Mouse (Mus musculus) cerebellum, postnatal 25 days (tissue): ENCODE measurements around the gene 0610040J01Rik.
"Not testable (repeated sequence)": the region's sequence is repeated elsewhere in the genome, so short reads cannot be mapped to it uniquely, and the experiment has no call there.

Source experiments
- DNase-seq, 2 experiments: peaks; one replicate each; pipeline ENCODE4 v3.0.0; 2021; ENCODE audit warnings: mixed read lengths in 2 of 2

Gene 0610040J01Rik

GRCm38 (mm10) chr5:63831054-63831453, 18.9 kb downstream of the 0610040J01Rik start:
- DNase-seq, result no peak

- DNase-seq, result no peak
These were observed 21.8 kb downstream of the 0610040J01Rik start for GRCm38 (mm10) chr5:63833955-63834354.

- DNase-seq, result no peak
These were observed 22.3 kb downstream of the 0610040J01Rik start for GRCm38 (mm10) chr5:63834435-63834834.

GRCm38 (mm10) chr5:63837115-63837514, 25.0 kb downstream of the 0610040J01Rik start:
- no peak for DNase-seq

- DNase-seq, result no peak
These were observed 25.7 kb downstream of the 0610040J01Rik start for GRCm38 (mm10) chr5:63837851-63838250.

GRCm38 (mm10) chr5:63839801-63840416, 27.7 kb downstream of the 0610040J01Rik start:
- no peak for DNase-seq

GRCm38 (mm10) chr5:63847080-63847479, 34.9 kb downstream of the 0610040J01Rik start:
- DNase-seq, result no peak

GRCm38 (mm10) chr5:63847541-63848226, 35.5 kb downstream of the 0610040J01Rik start:
- DNase-seq, result no peak

GRCm38 (mm10) chr5:63858901-63859300, 46.7 kb downstream of the 0610040J01Rik start:
- DNase-seq, result no peak

- DNase-seq, result no peak
These were observed 55.3 kb downstream of the 0610040J01Rik start for GRCm38 (mm10) chr5:63867421-63867820.

GRCm38 (mm10) chr5:63872176-63872932, 60.2 kb downstream of the 0610040J01Rik start:
- DNase-seq, result peak in 1 of 2 experiments; percentile 15

GRCm38 (mm10) chr5:63874880-63875279, 62.7 kb downstream of the 0610040J01Rik start:
- DNase-seq, result no peak

GRCm38 (mm10) chr5:63876081-63876480, 63.9 kb downstream of the 0610040J01Rik start:
- no peak for DNase-seq

GRCm38 (mm10) chr5:63879026-63879425, 66.9 kb downstream of the 0610040J01Rik start:
- no peak for DNase-seq

- no peak for DNase-seq
These were observed 74.1 kb downstream of the 0610040J01Rik start for GRCm38 (mm10) chr5:63886292-63886691.

- peak; percentile 15 for DNase-seq
These were observed 74.5 kb downstream of the 0610040J01Rik start for GRCm38 (mm10) chr5:63886709-63887108.

- no peak for DNase-seq
These were observed 74.9 kb downstream of the 0610040J01Rik start for GRCm38 (mm10) chr5:63887111-63887510.

- no peak for DNase-seq
These were observed 79.1 kb downstream of the 0610040J01Rik start for GRCm38 (mm10) chr5:63891241-63891640.

- no peak for DNase-seq
These were observed 79.7 kb downstream of the 0610040J01Rik start for GRCm38 (mm10) chr5:63891912-63892311.

- DNase-seq, result not testable (repeated sequence)
These were observed 85.0 kb downstream of the 0610040J01Rik start for GRCm38 (mm10) chr5:63897001-63897819.

GRCm38 (mm10) chr5:63897820-63898110, 85.6 kb downstream of the 0610040J01Rik start:
- DNase-seq, result no peak

GRCm38 (mm10) chr5:63903329-63903728, 91.2 kb downstream of the 0610040J01Rik start:
- DNase-seq, result no peak
